Mouse (Mus musculus) layer of hippocampus, adult 2 months (tissue): ENCODE data around the gene Trpm7. TPM values are rescaled to one million over a fixed set of nuclear protein-coding genes. Genes with fewer than 3 reads are reported as not detected.

Source experiments
- DNase-seq, 2 experiments: peaks; one replicate each; pipeline ENCODE4 v3.0.0; 2022; ENCODE audit warnings: low spot score in 2 of 2
- H3K27ac ChIP-seq: fragments of 200-600 bp; 2 replicates; pipeline ENCODE4 v1.8.1; 2022
- H3K4me3 ChIP-seq: fragments of 200-600 bp; 2 replicates; pipeline ENCODE4 v1.8.1; 2022; ENCODE audit warnings: mild to moderate bottlenecking
- CTCF ChIP-seq: fragments of 200-600 bp; conservative IDR thresholded peaks from 2 replicates; pipeline ENCODE4 v1.8.1; 2022; ENCODE audit warnings: antibody characterized with exemption, mild to moderate bottlenecking, moderate library complexity
- microRNA-seq, 2 experiments: library from miRNA; unstranded; fragments of <30 nt; microRNA quantifications; one replicate each; pipeline ENCODE4 v1.2.0; 2021
- total RNA-seq, 2 experiments: library from RNA; stranded (reverse); gene quantifications; 2 replicates each; pipeline ENCODE4 v1.2.3; 2021

Gene Trpm7
- total RNA-seq, 2 experiments from 2014 or later = 40.6 to 52.0 TPM

DNA sequence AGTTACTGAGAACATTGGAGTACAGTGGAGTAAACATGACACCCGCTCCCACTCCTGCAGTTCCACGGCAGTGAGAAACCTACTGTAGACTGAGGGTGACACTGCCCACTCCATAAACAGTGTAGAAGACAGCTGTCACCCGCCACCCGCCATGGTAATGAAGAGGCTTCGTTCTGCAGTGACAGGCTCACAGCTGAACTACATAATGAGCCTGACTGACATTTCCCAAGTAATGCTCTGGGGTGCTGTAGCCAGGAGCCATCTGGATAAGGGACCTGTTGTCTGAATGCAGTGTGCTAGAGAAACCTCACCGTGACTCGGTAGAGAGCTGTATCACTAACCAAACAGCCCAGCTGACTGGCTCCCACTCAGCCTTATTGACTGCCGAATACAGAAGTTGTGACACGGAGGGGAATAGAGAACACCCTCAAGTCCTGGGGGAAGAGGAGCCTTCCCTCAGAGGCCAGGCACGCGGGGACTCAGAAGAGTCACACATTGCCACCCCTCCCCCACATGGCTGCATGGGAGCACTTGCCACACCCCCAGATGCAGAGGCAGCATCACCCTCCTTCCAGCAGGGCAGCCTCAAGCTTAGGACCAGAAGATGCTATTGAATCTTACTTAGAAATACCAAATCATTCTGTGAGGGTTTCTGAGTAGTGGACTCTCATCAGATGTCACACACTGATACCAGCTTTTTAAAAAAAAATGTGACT, 110.0 kb downstream of the Trpm7 start:
- TF ChIP-seq CTCF = no peak
- no peak overlapping the region for H3K4me3 ChIP-seq
- H3K27ac ChIP-seq = peak overlapping the region; percentile 81
- DNase-seq = peak; percentile 47

DNA sequence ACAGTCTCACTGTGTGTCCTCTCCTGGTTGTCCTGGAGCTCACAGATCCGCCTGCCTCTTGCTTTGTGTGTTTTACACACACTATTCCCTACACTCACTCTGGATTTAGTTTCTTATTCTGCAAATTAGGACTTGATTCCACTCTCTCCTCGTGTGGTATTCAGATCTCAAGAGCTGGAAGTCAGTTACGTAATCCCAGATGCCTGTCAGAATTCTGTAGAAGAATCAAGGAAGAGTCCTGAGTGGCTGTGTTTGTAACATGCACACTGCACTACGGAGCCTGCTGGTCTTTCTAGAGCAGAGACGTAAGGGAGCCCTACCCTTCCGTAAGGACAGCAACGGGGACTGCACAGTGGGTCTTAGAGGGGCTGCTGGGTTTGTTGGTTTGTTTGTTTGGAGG, 116.7 kb downstream of the Trpm7 start:
- TF ChIP-seq CTCF = no peak
- DNase-seq = no peak
- H3K27ac ChIP-seq = no peak overlapping the region
- H3K4me3 ChIP-seq = no peak overlapping the region

DNA sequence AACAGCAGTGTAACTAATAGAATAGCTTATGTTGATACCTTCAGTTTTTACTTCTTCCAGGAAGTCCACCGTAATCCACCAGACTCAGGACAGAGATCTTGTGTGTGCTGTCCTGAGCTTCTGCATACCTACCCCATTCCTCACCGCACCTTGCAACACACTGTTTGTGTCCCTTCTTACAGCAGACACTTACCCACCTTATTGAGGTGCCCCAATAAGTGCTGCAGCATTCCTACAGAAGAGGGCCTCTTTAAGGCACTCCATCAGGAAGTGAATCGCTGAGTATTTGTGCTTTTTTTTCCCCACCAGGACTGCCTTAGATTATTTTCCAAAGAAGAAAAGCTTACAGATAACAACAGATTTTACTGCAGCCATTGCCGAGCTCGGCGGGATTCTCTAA, 120.4 kb downstream of the Trpm7 start:
- Histone ChIP-seq H3K4me3 (no peak overlapping the region), H3K27ac (no peak overlapping the region)
- no peak for DNase-seq
- TF ChIP-seq CTCF = no peak

DNA sequence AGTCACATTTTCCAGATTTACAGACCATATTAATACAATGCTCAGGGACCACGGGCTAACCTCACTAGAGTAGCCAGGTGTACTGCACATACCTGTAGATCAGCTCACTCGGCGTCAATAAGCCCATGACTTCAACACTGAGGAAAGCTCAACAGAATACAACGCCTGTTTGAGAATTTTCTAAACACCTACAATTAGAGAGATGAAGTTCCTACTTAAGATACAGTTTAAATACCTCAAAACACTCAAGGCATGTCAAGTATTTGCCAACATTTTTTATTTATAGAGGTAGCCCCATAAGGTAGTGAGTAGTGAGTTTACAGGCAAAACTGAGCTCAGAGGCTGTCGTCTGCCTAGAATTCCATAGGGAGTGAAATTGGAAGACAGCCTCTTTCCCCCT, 132.6 kb downstream of the Trpm7 start:
- no peak for DNase-seq
- H3K27ac ChIP-seq = no peak overlapping the region
- H3K4me3 ChIP-seq = no peak overlapping the region
- no peak for TF ChIP-seq CTCF

Small RNA genes lying within 50 kb of the gene (microRNA-seq; reads per million reads assigned to microRNA genes)
- 0.96 to 1.8 reads per million in 2 experiments for gene Mir3473g

Other genes starting within 250 kb of the Trpm7 start
- 10 to 100 TPM; 18.2 to 18.5 TPM for gene Gabpb1, start 199.9 kb downstream of the Trpm7 start, total RNA-seq
- 10 to 100 TPM; 50.9 to 53.3 TPM for gene Usp8, start 168.9 kb downstream of the Trpm7 start, total RNA-seq
- 1 to 10 TPM; 3.0 to 3.3 TPM for gene Usp50, start 92.8 kb downstream of the Trpm7 start, total RNA-seq
- gene Sppl2a, start 57.0 kb upstream of the Trpm7 start, total RNA-seq = 10 to 100 TPM; 28.5 to 29.1 TPM
- 10 to 100 TPM; 12.3 to 13.1 TPM for gene Ap4e1, start 132.5 kb upstream of the Trpm7 start, total RNA-seq
- gene Blvra, start 194.4 kb upstream of the Trpm7 start, total RNA-seq = 10 to 100 TPM; 17.3 to 20.2 TPM